Mouse (Mus musculus) hindbrain, embryonic 12.5 days (tissue): Measurements from ENCODE around the gene Shkbp1. TPM values are rescaled to one million over a fixed set of nuclear protein-coding genes. Genes with fewer than 3 reads are reported as not detected.
A peak's percentile ranks its signal among the peaks of the same experiment; 100 is the strongest.

Experiments
- ATAC-seq: fragments of 200-750 bp; cut with Nextera tagmentation; 2 replicates; pipeline ENCODE4 v1.8.0; 2017; ENCODE audit warnings: moderate TSS enrichment; ENCODE audit not compliant: low FRiP score
- H3K27ac ChIP-seq: fragments of 300-500 bp; sonication (generic); 2 replicates; pipeline ENCODE4 v1.5.1; 2016; ENCODE audit warnings: mild to moderate bottlenecking
- H3K27me3 ChIP-seq: fragments of 300-500 bp; sonication (generic); 2 replicates; pipeline ENCODE4 v1.6.1; 2016; ENCODE audit warnings: mild to moderate bottlenecking
- H3K36me3 ChIP-seq: fragments of 300-500 bp; sonication (generic); 2 replicates; pipeline ENCODE4 v1.6.1; 2016; ENCODE audit warnings: mild to moderate bottlenecking
- H3K4me1 ChIP-seq: fragments of 300-500 bp; sonication (generic); 2 replicates; pipeline ENCODE4 v1.6.1; 2016
- H3K4me2 ChIP-seq: fragments of 300-500 bp; sonication (generic); replicated peaks from 2 replicates; pipeline ENCODE4 v1.6.1; 2016; ENCODE audit warnings: mild to moderate bottlenecking
- H3K4me3 ChIP-seq: fragments of 300-500 bp; sonication (generic); 2 replicates; pipeline ENCODE4 v1.5.1; 2016; ENCODE audit warnings: mild to moderate bottlenecking
- H3K9ac ChIP-seq: fragments of 300-500 bp; sonication (generic); 2 replicates; pipeline ENCODE4 v1.6.1; 2016; ENCODE audit warnings: mild to moderate bottlenecking, moderate library complexity
- H3K9me3 ChIP-seq: fragments of 300-500 bp; sonication (generic); replicated peaks from 2 replicates; pipeline ENCODE4 v1.6.1; 2016; ENCODE audit warnings: mild to moderate bottlenecking
- WGBS: fragments of 180-500 bp; shearing (Covaris S2); methylation state at CpG from one replicate; pipeline ENCODE4 v1.1.7; 2016; 5-methylcytosine and 5-hydroxymethylcytosine counted together
- polyA plus RNA-seq: library from polyadenylated mRNA; unstranded; fragments of >200 nt; fragmentation: Nextera tagmentation; extraction: Ambion mirVana; gene quantifications from 2 replicates; pipeline ENCODE4 v1.2.1, GENCODE M21; 2016

Shkbp1 gene
- polyA plus RNA-seq, 1 experiment from 2014 or later = 72.4 TPM

DNA sequence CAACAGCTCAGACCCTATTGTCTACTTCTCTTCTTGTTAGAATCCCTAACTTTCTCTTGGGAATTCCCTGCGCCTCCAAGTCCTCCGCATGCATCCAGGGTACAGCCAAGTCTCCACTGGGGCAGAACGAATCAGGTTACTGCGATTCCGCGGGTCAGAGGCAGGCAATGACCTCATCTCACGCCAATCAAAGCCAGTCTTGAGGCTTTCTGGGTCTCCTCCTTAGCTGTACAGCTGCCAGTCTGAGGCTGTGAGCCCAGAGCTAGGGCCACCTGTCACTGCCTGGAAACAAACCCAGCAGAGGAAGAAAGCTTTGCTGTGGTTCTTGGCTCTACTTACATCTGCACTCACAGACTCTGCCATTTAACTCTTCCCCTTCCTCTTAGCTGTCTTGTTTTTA, 39.9 kb downstream of the Shkbp1 start:
- Histone ChIP-seq H3K36me3 (no peaks in the 10 kb centered on the region), H3K9me3 (peaks cover 18% of the 10 kb centered on the region), H3K4me2 (no peak overlapping the region), H3K4me3 (no peak overlapping the region), H3K4me1 (0 out of 2 replicates have a peak, but pooled peaks cover 7% of the 10 kb centered on the region), H3K27me3 (peaks cover 5% of the 10 kb centered on the region), H3K27ac (no peak overlapping the region), H3K9ac (no peak overlapping the region)
- 24% methylated on average over 7 of the region's 7 CpGs for WGBS
- ATAC-seq = 0 out of 2 replicates have a peak, but pooled peaks have one; percentile 35

DNA sequence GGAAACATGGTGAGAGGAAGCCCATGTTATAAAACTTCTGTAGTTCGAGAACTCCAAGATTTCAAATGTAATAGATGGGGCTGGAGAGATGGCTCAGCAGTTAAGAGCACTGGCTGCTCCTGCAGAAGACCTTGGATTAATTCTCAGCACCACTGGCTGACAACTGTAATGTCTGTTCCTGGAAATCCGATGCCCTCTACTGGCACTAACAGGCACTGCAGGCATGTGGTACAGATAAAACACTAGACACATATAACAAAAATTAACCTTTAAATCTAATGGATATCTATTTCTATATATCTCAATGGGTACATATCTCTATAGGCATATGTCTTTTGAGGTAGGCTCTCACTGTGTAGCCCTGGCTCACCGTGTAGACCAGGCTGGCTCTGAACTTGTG, 41.4 kb downstream of the Shkbp1 start:
- 93% methylated on average over 3 of the region's 3 CpGs for WGBS

DNA sequence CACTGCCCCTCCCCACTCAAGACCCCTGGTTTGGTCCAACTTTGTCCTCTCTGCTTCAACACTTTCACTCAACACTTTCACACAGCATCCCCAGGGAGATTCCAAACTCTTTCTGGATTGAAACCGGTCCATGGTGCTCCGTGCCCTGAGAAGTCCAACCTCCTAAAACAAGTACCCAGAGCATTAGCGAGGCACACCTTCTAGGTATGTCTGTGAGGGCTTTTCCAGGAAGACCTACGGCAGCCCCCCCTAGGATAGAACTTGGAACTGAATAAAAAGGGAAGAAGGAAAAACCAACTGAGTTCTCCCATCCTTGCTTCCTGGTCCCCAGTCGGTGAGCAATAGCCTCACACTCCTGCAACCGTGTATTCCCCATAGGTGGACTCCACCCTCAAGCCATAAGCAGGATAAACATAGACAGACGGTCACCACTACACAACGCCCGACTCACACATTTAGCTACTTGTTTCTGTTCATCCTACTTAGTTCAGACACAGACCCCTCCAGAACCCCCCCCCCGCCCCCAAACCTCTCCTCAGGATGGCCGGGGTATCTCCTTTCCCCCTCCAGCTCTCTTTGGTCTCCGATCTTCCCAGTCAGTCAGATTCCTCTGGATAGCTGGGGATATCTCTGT, 44.1 kb downstream of the Shkbp1 start:
- Histone ChIP-seq H3K27ac (no peak overlapping the region), H3K4me2 (no peak overlapping the region), H3K9me3 (peaks cover 15% of the 10 kb centered on the region), H3K27me3 (peaks cover 23% of the 10 kb centered on the region), H3K36me3 (no peaks in the 10 kb centered on the region), H3K9ac (no peak overlapping the region), H3K4me1 (peaks cover 21% of the 10 kb centered on the region), H3K4me3 (no peak overlapping the region)
- no peak for ATAC-seq
- 92% methylated on average over 12 of the region's 12 CpGs for WGBS

More for the DNA sequence above, 41.4 kb downstream of the Shkbp1 start:
- H3K9ac ChIP-seq = no peak overlapping the region
- no peak overlapping the region for H3K4me2 ChIP-seq
- H3K4me1 ChIP-seq = peaks cover 14% of the 10 kb centered on the region
- H3K36me3 ChIP-seq = no peaks in the 10 kb centered on the region
- no peak overlapping the region for H3K27ac ChIP-seq
- no peak overlapping the region for H3K4me3 ChIP-seq
- H3K9me3 ChIP-seq = peaks cover 18% of the 10 kb centered on the region
- H3K27me3 ChIP-seq = peaks cover 19% of the 10 kb centered on the region
- no peak for ATAC-seq

DNA sequence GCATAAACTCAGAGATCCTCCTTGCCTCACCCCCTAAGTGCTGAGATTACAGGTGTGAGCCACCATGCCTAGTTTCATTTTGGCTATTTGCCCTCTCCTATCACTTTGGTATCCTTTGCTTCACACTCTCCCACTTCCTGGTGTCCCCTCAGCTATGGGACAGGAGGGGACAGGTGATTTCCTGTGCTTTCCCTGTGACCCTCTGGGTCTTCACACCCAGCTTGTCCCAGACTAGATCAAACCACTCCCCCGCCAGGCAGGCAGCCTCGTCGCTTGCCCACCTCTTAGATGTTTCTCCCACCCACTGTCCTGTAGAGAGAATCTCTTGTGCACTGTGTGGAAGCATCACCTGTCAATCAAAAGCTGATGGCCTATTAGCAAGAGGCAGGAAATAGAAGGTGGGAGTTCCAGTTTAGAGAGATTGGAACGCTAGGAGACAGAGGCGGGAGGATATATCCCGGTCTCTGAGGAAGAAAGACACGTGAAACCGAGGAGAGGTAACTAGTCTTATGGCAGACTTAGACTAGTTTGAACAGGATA, 44.8 kb downstream of the Shkbp1 start:
- H3K4me3 ChIP-seq = no peak overlapping the region
- H3K9me3 ChIP-seq = peaks cover 15% of the 10 kb centered on the region
- H3K27me3 ChIP-seq = peaks cover 25% of the 10 kb centered on the region
- 38% methylated on average over 8 of the region's 8 CpGs for WGBS
- H3K9ac ChIP-seq = no peak overlapping the region
- H3K4me2 ChIP-seq = no peak overlapping the region
- no peak for ATAC-seq
- no peaks in the 10 kb centered on the region for H3K36me3 ChIP-seq
- H3K4me1 ChIP-seq = peaks cover 18% of the 10 kb centered on the region
- H3K27ac ChIP-seq = no peak overlapping the region

DNA sequence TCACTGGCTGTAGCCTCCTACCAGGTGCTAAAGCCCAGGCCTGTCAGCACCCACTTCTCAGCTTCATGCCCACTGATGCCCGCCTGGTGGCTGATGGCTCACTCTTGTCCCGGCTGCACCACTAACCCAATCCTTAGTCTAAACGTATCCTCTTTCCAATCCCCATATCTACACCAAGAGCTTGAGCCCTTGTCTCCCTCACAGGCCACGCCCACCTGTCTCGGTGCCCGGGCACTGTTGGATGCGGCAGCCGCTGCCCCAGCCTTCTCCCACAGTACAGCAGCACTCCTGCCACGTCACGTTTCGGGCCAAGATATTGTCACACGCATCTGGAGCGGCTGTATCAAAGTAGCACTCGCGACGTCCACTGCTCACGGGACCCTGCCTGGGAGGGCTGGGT, 45.5 kb downstream of the Shkbp1 start:
- H3K27me3 ChIP-seq = peaks cover 28% of the 10 kb centered on the region
- WGBS = 7% methylated on average over 17 of the region's 17 CpGs
- H3K27ac ChIP-seq = no peak overlapping the region
- peaks cover 14% of the 10 kb centered on the region for H3K4me1 ChIP-seq
- peak overlapping the region; percentile 53 for H3K4me2 ChIP-seq
- peaks cover 15% of the 10 kb centered on the region for H3K9me3 ChIP-seq
- peak overlapping the region; percentile 50; the same call in 1 of the 2 replicates for H3K9ac ChIP-seq
- peak overlapping the region; percentile 30 for H3K4me3 ChIP-seq
- no peaks in the 10 kb centered on the region for H3K36me3 ChIP-seq
- ATAC-seq = peak; percentile 33; the same call in 1 of the 2 replicates

DNA sequence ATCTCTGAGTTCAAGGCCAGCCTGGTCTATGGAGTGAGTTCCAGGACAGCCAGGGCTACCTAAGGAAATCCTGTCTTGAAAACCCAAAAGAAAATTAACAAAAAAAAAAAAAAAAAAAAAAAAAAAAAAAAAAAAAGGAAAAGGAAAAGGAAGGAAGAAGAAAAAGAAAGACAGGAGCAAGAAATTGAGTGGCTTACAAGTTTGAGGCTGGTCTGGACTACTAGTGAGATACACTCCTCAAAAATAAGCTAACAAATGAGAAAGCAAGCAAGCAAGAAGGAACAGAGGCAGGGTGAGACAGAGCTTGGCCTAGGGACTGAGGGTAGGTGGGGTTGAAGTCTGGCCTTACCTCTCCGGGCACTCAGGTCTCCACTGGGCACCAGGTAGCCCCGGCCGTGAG, 46.0 kb downstream of the Shkbp1 start:
- WGBS = 45% methylated on average over 3 of the region's 3 CpGs
- Histone ChIP-seq H3K4me1 (peaks cover 14% of the 10 kb centered on the region), H3K4me3 (no peak overlapping the region), H3K4me2 (no peak overlapping the region), H3K27ac (no peak overlapping the region), H3K9me3 (peaks cover 15% of the 10 kb centered on the region), H3K36me3 (no peaks in the 10 kb centered on the region), H3K27me3 (peaks cover 28% of the 10 kb centered on the region), H3K9ac (no peak overlapping the region)
- ATAC-seq = no peak

DNA sequence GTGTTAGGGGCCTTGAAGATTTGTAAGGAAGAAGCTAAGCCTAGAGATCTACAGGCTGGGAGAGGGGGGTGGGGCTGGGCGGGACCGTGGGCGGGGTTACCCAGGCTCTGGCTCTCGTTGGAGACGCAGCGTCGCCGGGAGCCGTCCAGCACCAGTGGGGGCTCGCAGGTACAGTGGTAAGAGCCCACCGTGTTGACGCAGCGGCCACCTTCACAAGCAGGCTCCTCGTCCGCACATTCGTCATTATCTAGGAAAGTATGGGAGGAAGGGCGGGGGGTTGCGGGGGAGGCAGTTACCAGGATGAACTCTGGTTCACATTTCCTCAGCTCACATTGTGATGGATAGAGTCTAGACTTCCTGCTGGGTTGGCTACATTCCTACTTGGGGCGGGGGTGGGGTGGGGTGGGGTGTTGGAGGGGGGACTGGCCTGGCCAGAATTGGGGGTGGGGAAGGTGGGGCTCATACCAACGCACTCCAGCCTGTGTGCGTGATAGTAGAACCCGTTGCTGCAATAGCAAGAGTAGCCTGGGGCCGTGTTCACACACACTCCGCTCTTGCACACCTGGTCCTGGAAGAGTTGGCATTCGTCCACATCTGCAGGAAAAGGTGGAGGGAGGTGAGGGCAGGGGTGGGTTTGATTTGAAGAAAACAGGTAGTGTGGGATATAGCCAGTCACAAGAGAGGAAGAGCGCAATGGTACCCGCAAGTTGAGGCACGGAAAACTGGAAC, 46.8 kb downstream of the Shkbp1 start:
- H3K9ac ChIP-seq = peak overlapping the region; percentile 25; the same call in 1 of the 2 replicates

DNA sequence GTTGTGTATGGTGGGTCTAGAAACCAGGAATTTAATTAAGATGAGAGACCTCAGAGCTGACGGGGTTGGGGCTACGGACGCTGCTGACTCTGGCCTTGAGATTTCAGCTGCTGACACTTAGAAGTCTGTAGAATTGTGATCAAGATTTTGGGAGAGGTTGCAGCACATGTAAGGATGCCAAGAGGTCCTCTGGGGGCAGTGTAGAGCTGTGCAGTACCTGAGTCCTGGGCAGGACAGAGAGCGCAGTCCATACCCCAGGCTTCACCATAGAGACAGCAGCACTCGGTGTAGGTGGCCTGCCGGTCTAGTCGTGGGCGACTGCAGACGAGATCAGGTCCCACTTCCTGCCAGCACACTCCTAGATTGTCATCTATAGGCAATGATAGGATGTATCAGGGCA, 48.3 kb downstream of the Shkbp1 start:
- peaks cover 14% of the 10 kb centered on the region for H3K4me1 ChIP-seq
- no peak for ATAC-seq
- no peaks in the 10 kb centered on the region for H3K9me3 ChIP-seq
- H3K36me3 ChIP-seq = no peaks in the 10 kb centered on the region
- no peak overlapping the region for H3K9ac ChIP-seq
- H3K4me3 ChIP-seq = no peak overlapping the region
- peaks cover 32% of the 10 kb centered on the region for H3K27me3 ChIP-seq
- no peak overlapping the region for H3K4me2 ChIP-seq
- WGBS = 60% methylated on average over 9 of the region's 9 CpGs
- H3K27ac ChIP-seq = no peak overlapping the region

More for the DNA sequence above, 46.8 kb downstream of the Shkbp1 start:
- Histone ChIP-seq H3K4me2 (peak overlapping the region; percentile 55), H3K4me1 (peaks cover 14% of the 10 kb centered on the region), H3K36me3 (no peaks in the 10 kb centered on the region), H3K9me3 (peaks cover 11% of the 10 kb centered on the region), H3K27me3 (peaks cover 28% of the 10 kb centered on the region), H3K27ac (no peak overlapping the region), H3K4me3 (peak overlapping the region; percentile 27)
- 8% methylated on average over 28 of the region's 28 CpGs for WGBS
- ATAC-seq = no peak

DNA sequence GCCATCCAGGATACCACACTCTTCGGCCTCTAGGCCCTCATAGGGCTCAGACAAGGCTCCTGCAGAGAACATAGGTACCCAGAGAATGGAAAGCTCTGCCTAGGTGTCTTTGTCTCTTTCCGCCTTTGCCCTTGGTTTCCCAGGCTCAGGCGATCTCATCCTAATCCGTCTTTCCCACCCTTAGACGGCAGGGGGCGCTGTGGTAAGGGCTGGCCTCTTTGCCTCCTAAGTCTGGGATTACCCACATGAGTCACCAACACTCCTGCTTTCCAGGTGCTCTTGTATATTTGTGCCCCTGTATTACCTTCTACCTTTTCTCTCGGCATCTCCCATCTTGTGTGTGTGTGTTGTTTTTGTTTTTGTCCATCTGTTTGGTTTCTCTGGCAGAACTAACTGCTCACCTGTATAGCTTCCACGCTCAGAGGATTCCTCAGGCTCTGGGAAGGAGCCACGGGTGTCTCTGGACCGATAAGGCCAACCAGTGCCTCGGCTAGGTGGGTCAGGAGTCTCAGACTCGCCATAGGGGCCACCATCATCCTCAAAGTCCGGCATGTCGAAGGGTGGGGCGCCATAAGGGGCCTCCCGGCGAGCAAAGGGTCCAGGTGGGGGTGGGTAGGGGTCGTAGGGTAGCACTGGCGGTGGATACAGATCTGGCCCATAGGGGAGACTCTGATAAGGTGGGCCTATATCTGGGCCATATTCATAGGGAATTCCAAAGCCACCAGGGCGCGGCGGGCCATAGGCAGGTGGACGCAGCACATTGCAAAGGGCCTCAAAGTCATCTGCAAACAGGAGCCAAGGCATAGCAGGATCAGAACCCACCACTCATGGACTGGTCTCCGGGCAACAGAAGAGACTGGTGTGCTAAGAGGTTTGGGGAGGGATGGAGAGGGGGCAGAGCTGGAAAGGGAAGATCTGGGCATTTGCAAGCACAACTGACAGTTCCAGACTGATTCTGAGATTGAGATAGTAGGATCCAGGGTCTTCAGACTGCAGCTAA, 49.4 kb downstream of the Shkbp1 start:
- no peak for ATAC-seq
- Histone ChIP-seq H3K4me1 (peaks cover 14% of the 10 kb centered on the region), H3K9me3 (no peaks in the 10 kb centered on the region), H3K27me3 (peaks cover 36% of the 10 kb centered on the region), H3K9ac (no peak overlapping the region), H3K36me3 (no peaks in the 10 kb centered on the region), H3K27ac (no peak overlapping the region), H3K4me2 (no peak overlapping the region), H3K4me3 (no peak overlapping the region)
- WGBS = 75% methylated on average over 24 of the region's 24 CpGs

DNA sequence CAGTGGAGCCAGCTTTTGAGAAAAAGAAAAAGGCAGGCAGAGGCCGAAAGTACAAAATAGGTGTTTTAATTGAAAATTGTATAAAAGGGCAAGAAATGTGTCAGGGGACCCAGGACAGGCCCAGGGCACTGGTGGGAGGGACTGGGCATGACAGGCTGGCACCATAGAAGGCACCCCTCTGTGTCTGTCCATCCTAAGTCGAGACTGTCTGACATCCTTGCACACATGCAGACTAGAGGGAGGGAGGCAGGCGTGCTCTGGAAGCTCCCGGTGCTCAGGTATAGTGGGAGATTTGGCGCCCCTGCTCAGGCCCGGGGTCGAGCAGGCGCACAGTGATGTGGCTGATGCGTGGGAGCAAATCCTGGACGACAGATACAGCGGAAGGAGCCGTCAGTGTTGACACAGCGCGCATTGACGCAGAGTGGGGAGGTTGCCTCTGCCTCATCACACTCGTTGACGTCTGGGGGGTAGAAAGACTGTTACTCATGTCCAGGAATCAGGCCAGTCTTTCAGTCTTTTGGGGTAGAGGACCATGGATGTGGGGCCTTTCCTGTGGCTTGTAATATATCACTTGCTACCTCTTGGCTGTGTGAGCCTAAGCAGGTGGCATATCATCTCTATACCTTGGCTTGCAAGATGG, 50.6 kb downstream of the Shkbp1 start:
- H3K36me3 ChIP-seq = no peaks in the 10 kb centered on the region
- no peak overlapping the region for H3K4me3 ChIP-seq
- 91% methylated on average over 17 of the region's 17 CpGs for WGBS
- H3K27ac ChIP-seq = no peak overlapping the region
- no peak overlapping the region for H3K9ac ChIP-seq
- H3K9me3 ChIP-seq = no peaks in the 10 kb centered on the region
- no peak overlapping the region for H3K4me2 ChIP-seq
- peaks cover 8% of the 10 kb centered on the region for H3K4me1 ChIP-seq
- ATAC-seq = no peak
- peaks cover 23% of the 10 kb centered on the region for H3K27me3 ChIP-seq

DNA sequence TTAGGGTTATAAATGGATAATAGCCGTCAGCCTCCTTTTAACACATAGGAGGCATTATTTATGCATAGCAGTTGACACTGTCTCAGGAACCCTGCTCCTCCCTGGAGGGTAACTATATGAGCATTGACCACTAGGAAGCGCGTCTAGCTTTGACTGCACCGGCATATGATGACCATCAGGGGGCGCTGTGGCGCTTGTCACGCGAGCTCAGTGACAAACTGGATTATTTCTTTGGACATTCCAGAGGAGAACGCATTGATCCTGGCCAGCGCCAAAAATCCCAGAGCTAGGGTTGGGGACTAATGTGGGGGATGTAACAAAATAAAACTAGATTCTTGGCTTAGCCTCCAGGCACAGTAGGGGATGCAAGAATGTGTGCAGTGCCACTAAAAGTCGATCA, 53.6 kb downstream of the Shkbp1 start:
- Histone ChIP-seq H3K4me1 (no peaks in the 10 kb centered on the region), H3K36me3 (no peaks in the 10 kb centered on the region), H3K9ac (no peak overlapping the region), H3K4me2 (no peak overlapping the region), H3K9me3 (no peaks in the 10 kb centered on the region), H3K27ac (no peak overlapping the region), H3K4me3 (no peak overlapping the region), H3K27me3 (peaks cover 13% of the 10 kb centered on the region)
- WGBS = 12% methylated on average over 11 of the region's 11 CpGs
- ATAC-seq = no peak
